Mouse (Mus musculus): ENCODE results near the gene Astn2.

DNA sequence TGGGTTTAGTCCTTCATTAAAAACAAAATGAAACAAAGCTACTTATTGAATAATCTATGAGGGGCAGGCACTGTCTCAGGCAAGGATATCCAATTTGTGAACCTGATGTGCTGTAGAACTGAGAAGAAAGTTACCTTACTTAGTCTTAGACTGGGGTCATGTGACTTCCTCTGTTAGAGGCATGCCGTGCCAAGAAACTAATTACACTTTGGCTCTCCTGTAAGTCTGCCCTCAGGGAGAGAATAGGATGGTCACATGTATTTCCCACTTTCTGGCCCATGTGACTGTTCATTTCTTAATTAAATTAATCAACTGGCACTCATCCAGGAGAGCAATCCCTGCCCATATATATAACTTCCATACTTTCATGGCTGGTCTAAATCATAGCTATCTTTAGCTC, 1070.7 kb downstream of the Astn2 start:
- TF ChIP-seq CTCF (IDR thresholded peaks at IDR 0.05; ENCODE audit: control insufficient read depth, insufficient read depth, low read length) (no peak), POLR2A (IDR thresholded peaks at IDR 0.05; ENCODE audit: borderline replicate concordance, control insufficient read depth, low read depth, low read length) (no peak)

Measured in bone marrow, adult 2 months (tissue).